In genomic region chr3:141691418-141691817, GRCm38 (mm10) we compare ENCODE assay signal across 20 mouse cellular contexts.
A peak's percentile ranks its signal among the peaks of the same experiment; 100 is the strongest.
DNase-seq lines count a peak whose midpoint lies in the region; ATAC-seq and TF ChIP-seq lines count a peak whose summit lies in the region.
"Had no signal": no experiment of that assay in that cellular context is flagged by ENCODE, and none has a peak within 500 bp of the region (broad histone marks: within the 10 kb centered on the region; RNA-seq: fewer than 3 reads in every experiment).

No protein-coding gene starts in this region.

- no peaks in the 10 kb centered on the region for H3K27me3 ChIP-seq in cerebellum, adult 2 months (ENCODE audit: control insufficient read depth, insufficient read depth, low read length)
- H3K27me3 ChIP-seq: CH12.LX; embryonic facial prominence, embryonic 13.5 days; intestine, embryonic 15.5 days had no signal

- ATAC-seq in megakaryocyte, adult 5-6 weeks (ENCODE audit: poor library complexity, severe bottlenecking): peak; percentile 72
- ATAC-seq: activated CD4-positive, CD25-positive, alpha-beta regulatory T cell, adult 4 months; intestine, embryonic 15.5 days had no signal

- peak overlapping the region; percentile 52 for H3K27ac ChIP-seq in cerebellum, adult 2 months (ENCODE audit: insufficient read depth, low read length)
- H3K27ac ChIP-seq: embryonic facial prominence, embryonic 13.5 days; gastrocnemius, adult 2 months; heart, adult 2 months; intestine, embryonic 15.5 days had no signal

- intact Hi-C loops in gastrocnemius, postnatal 36 days (cut with DNase I): no loop called here
- intact Hi-C loops in heart, postnatal 14 days (cut with DNase I): no loop called here

- peaks cover 4% of the 10 kb centered on the region; the same call in 1 of the 2 replicates for H3K4me1 ChIP-seq in cerebellum, adult 2 months (ENCODE audit: control insufficient read depth, insufficient read depth, low read length)
- H3K4me1 ChIP-seq: intestine, embryonic 15.5 days had no signal

- no peak overlapping the region for H3K4me3 ChIP-seq in cerebellum, adult 2 months (replicated peaks; ENCODE audit: insufficient read depth, low read depth, low read length)
- H3K4me3 ChIP-seq: embryonic facial prominence, embryonic 13.5 days; gastrocnemius, adult 2 months; heart, adult 2 months; intestine, embryonic 15.5 days; myocyte had no signal

- no peak for TF ChIP-seq CTCF in cerebellum, adult 2 months (IDR thresholded peaks at IDR 0.05; ENCODE audit: borderline replicate concordance, insufficient read depth, low read depth, low read length)

- no peak for DNase-seq in cerebellum, adult 2 months
- DNase-seq in cerebellum, postnatal 36 days: no peak
- peak; percentile 9 for DNase-seq in retina, postnatal 1 day
- DNase-seq in retina, embryonic 14.5 days (ENCODE audit: low spot score): no peak
- DNase-seq in layer of hippocampus, postnatal 14 days (ENCODE audit: low spot score in 2 of 2): no peak
- no peak for DNase-seq in gastrocnemius, postnatal 36 days
- no peak for DNase-seq in heart, postnatal 14 days
- DNase-seq: adrenal gland, postnatal 36 days; gastrocnemius, adult 2 months; heart, adult 2 months; kidney, postnatal 10 days; lung, adult 2 months; lung, postnatal 4 days; thymus, adult 2 months had no signal

- 14% methylated on average over 3 of the region's 3 CpGs for WGBS in cerebellum, adult 2 months

- TF ChIP-seq POLR2A in cerebellum, adult 2 months (IDR thresholded peaks at IDR 0.05; ENCODE audit: borderline replicate concordance, insufficient read depth, low read length): no peak
